Mouse (Mus musculus): Measurements from ENCODE around the gene Ms4a4b.
"Not testable (repeated sequence)": the region's sequence is repeated elsewhere in the genome, so short reads cannot be mapped to it uniquely, and the experiment has no call there.

The Ms4a4b gene

GRCm38 (mm10) chr19:11491406-11492189, 48.2 kb downstream of the Ms4a4b start:
- DNase-seq = no peak

GRCm38 (mm10) chr19:11492671-11493070, 49.3 kb downstream of the Ms4a4b start:
- no peak for DNase-seq

- DNase-seq = no peak
These were observed 51.2 kb downstream of the Ms4a4b start for GRCm38 (mm10) chr19:11494519-11494918.

GRCm38 (mm10) chr19:11496361-11496760, 53.0 kb downstream of the Ms4a4b start:
- DNase-seq = no peak

GRCm38 (mm10) chr19:11497300-11497699, 53.9 kb downstream of the Ms4a4b start:
- not testable (repeated sequence) for DNase-seq

- no peak for DNase-seq
These were observed 57.4 kb downstream of the Ms4a4b start for GRCm38 (mm10) chr19:11500796-11501195.

- no peak for DNase-seq
These were observed 58.0 kb downstream of the Ms4a4b start for GRCm38 (mm10) chr19:11501326-11501725.

GRCm38 (mm10) chr19:11504857-11505256, 61.5 kb downstream of the Ms4a4b start:
- no peak for DNase-seq

- DNase-seq = no peak
These were observed 70.1 kb downstream of the Ms4a4b start for GRCm38 (mm10) chr19:11513458-11513857.

- DNase-seq = no peak
These were observed 72.9 kb downstream of the Ms4a4b start, which contains the start of gene Ms4a6b for GRCm38 (mm10) chr19:11516246-11516645. Gene Ms4a6b, plus strand, starts transcription at chr19:11516512.

All from cerebellum, postnatal 10 days (tissue).